Mouse (Mus musculus) MEL (cell line): ENCODE results near the gene Klk1. TPM values are rescaled to one million over a fixed set of nuclear protein-coding genes. Genes with fewer than 3 reads are reported as not detected.

Source experiments
- DNase-seq: peaks from one replicate; pipeline ENCODE4 v3.0.0; 2011; ENCODE audit warnings: low read depth, low spot score
- H3K27ac ChIP-seq: 2 replicates; pipeline ENCODE4 v1.5.1; 2012; ENCODE audit warnings: low read depth, mild to moderate bottlenecking, control low read depth, low read length, moderate library complexity; ENCODE audit not compliant: control insufficient read depth
- H3K27me3 ChIP-seq, 2 experiments: fragments of 150-350 bp in 1 of 2; sonication (generic) in 1 of 2; 2 replicates each; pipeline ENCODE4 v1.6.1; 2012; ENCODE audit warnings: low read length in 2 of 2, mild to moderate bottlenecking in 2 of 2, improper control_type of control experiment in 1 of 2, moderate library complexity in 1 of 2; ENCODE audit not compliant: insufficient read depth in 2 of 2, control insufficient read depth in 1 of 2
- H3K36me3 ChIP-seq, 2 experiments: 2 replicates each; pipeline ENCODE4 v1.6.1; 2012 to 2014; ENCODE audit warnings: low read length in 2 of 2, improper control_type of control experiment in 1 of 2, inconsistent platforms in 1 of 2, mild to moderate bottlenecking in 1 of 2; ENCODE audit not compliant: insufficient read depth in 2 of 2, control insufficient read depth in 1 of 2
- H3K4me1 ChIP-seq, 2 experiments: fragments of 150-350 bp in 1 of 2; sonication (generic) in 1 of 2; 2 replicates each; pipeline ENCODE4 v1.6.1; 2012; ENCODE audit warnings: low read length in 2 of 2, improper control_type of control experiment in 1 of 2, mild to moderate bottlenecking in 1 of 2; ENCODE audit not compliant: insufficient read depth in 2 of 2, control insufficient read depth in 1 of 2
- H3K4me3 ChIP-seq, 2 experiments: fragments of 150-350 bp in 1 of 2; sonication (generic) in 1 of 2; 2 replicates each; pipeline ENCODE4 v1.5.1; 2012; ENCODE audit warnings: low read depth in 2 of 2, low read length in 2 of 2, mild to moderate bottlenecking in 2 of 2, moderate library complexity in 2 of 2, control low read depth in 1 of 2, improper control_type of control experiment in 1 of 2; ENCODE audit not compliant: control insufficient read depth in 1 of 2, insufficient read depth in 1 of 2
- H3K79me2 ChIP-seq: 2 replicates; pipeline ENCODE4 v1.6.1; 2012; ENCODE audit warnings: mild to moderate bottlenecking, low read length, moderate library complexity; ENCODE audit not compliant: control insufficient read depth, poor library complexity, insufficient read depth
- H3K9ac ChIP-seq: 2 replicates; pipeline ENCODE4 v1.6.1; 2012; ENCODE audit warnings: low read depth, mild to moderate bottlenecking, control low read depth, low read length, moderate library complexity; ENCODE audit not compliant: control insufficient read depth, poor library complexity, severe bottlenecking
- H3K9me3 ChIP-seq: fragments of 150-350 bp; sonication (generic); replicated peaks from 2 replicates; pipeline ENCODE4 v1.6.1; 2012; ENCODE audit warnings: mild to moderate bottlenecking, low read length, improper control_type of control experiment, moderate library complexity; ENCODE audit not compliant: insufficient read depth
- BHLHE40 ChIP-seq: IDR thresholded peaks from 2 replicates; pipeline ENCODE4 v1.6.1; 2012; ENCODE audit warnings: low read depth, mild to moderate bottlenecking, inconsistent platforms, low read length, improper control_type of control experiment, borderline replicate concordance
- CHD1 ChIP-seq: IDR thresholded peaks from 2 replicates; pipeline ENCODE4 v1.6.1; 2012; ENCODE audit warnings: low read depth, mild to moderate bottlenecking, inconsistent platforms, low read length, improper control_type of control experiment
- CHD2 ChIP-seq: IDR thresholded peaks from 2 replicates; pipeline ENCODE4 v1.6.1; 2011; ENCODE audit warnings: low read length, improper control_type of control experiment
- E2F4 ChIP-seq: IDR thresholded peaks from 2 replicates; pipeline ENCODE4 v1.6.1; 2011; ENCODE audit warnings: low read depth, low read length, improper control_type of control experiment, borderline replicate concordance
- ELF1 ChIP-seq: IDR thresholded peaks from 2 replicates; pipeline ENCODE4 v1.6.1; 2014; ENCODE audit warnings: low read depth, mild to moderate bottlenecking, inconsistent platforms, low read length, improper control_type of control experiment, moderate library complexity
- HCFC1 ChIP-seq: IDR thresholded peaks from 2 replicates; pipeline ENCODE4 v1.6.1; 2012; ENCODE audit warnings: low read depth, mild to moderate bottlenecking, inconsistent platforms, low read length, improper control_type of control experiment, moderate library complexity
- MAX ChIP-seq: IDR thresholded peaks from 2 replicates; pipeline ENCODE4 v1.6.1; 2011; ENCODE audit warnings: low read length, improper control_type of control experiment
- MXI1 ChIP-seq: IDR thresholded peaks from 2 replicates; pipeline ENCODE4 v1.6.1; 2011; ENCODE audit warnings: mild to moderate bottlenecking, low read depth, low read length, improper control_type of control experiment
- MYC ChIP-seq: IDR thresholded peaks from 2 replicates; pipeline ENCODE4 v1.6.1; 2011; ENCODE audit warnings: low read depth, mild to moderate bottlenecking, low read length, improper control_type of control experiment, moderate library complexity
- NELFE ChIP-seq: IDR thresholded peaks from 2 replicates; pipeline ENCODE4 v1.6.1; 2011; ENCODE audit warnings: low read depth, low read length, improper control_type of control experiment
- POLR2A ChIP-seq, 2 experiments: IDR thresholded peaks; 2 replicates each; pipeline ENCODE4 v1.6.1; 2011 to 2012; ENCODE audit warnings: low read length in 2 of 2, mild to moderate bottlenecking in 2 of 2, control low read depth in 1 of 2, improper control_type of control experiment in 1 of 2, low read depth in 1 of 2, moderate library complexity in 1 of 2; ENCODE audit not compliant: control insufficient read depth in 1 of 2, insufficient read depth in 1 of 2, poor library complexity in 1 of 2
- POLR2AphosphoS2 ChIP-seq: IDR thresholded peaks from 2 replicates; pipeline ENCODE4 v1.6.1; 2011; ENCODE audit warnings: low read length, improper control_type of control experiment
- RAD21 ChIP-seq: IDR thresholded peaks from 2 replicates; pipeline ENCODE4 v1.6.1; 2011; ENCODE audit warnings: mild to moderate bottlenecking, low read depth, low read length, improper control_type of control experiment
- RCOR1 ChIP-seq: IDR thresholded peaks from 2 replicates; pipeline ENCODE4 v1.6.1; 2012; ENCODE audit warnings: low read depth, mild to moderate bottlenecking, inconsistent platforms, low read length, improper control_type of control experiment
- SIN3A ChIP-seq: IDR thresholded peaks from 2 replicates; pipeline ENCODE4 v1.6.1; 2012; ENCODE audit warnings: low read length, improper control_type of control experiment, inconsistent platforms
- TAL1 ChIP-seq: IDR thresholded peaks from 2 replicates; pipeline ENCODE4 v1.6.1; 2012; ENCODE audit warnings: mild to moderate bottlenecking, inconsistent platforms, low read length, moderate library complexity, mixed read lengths
- TBP ChIP-seq: IDR thresholded peaks from 2 replicates; pipeline ENCODE4 v1.8.0; 2011; ENCODE audit warnings: low read depth, low read length, improper control_type of control experiment
- TCF12 ChIP-seq: IDR thresholded peaks from 2 replicates; pipeline ENCODE4 v1.6.1; 2014; ENCODE audit warnings: low read depth, mild to moderate bottlenecking, inconsistent platforms, low read length, improper control_type of control experiment, moderate library complexity
- UBTF ChIP-seq: IDR thresholded peaks from 2 replicates; pipeline ENCODE4 v1.6.1; 2012; ENCODE audit warnings: low read depth, mild to moderate bottlenecking, inconsistent platforms, low read length, improper control_type of control experiment, moderate library complexity, borderline replicate concordance; ENCODE audit not compliant: insufficient read depth
- USF1 ChIP-seq: IDR thresholded peaks from 2 replicates; pipeline ENCODE4 v1.6.1; 2014; ENCODE audit warnings: low read depth, mild to moderate bottlenecking, inconsistent platforms, low read length, improper control_type of control experiment, moderate library complexity
- ZC3H11A ChIP-seq: IDR thresholded peaks from 2 replicates; pipeline ENCODE4 v1.6.1; 2012; ENCODE audit warnings: low read depth, mild to moderate bottlenecking, inconsistent platforms, low read length, improper control_type of control experiment
- ZMIZ1 ChIP-seq: IDR thresholded peaks from 2 replicates; pipeline ENCODE4 v1.6.1; 2012; ENCODE audit warnings: low read depth, mild to moderate bottlenecking, inconsistent platforms, low read length, improper control_type of control experiment, moderate library complexity
- ZNF384 ChIP-seq: IDR thresholded peaks from 2 replicates; pipeline ENCODE4 v1.6.1; 2012; ENCODE audit warnings: low read depth, mild to moderate bottlenecking, inconsistent platforms, low read length, improper control_type of control experiment
- polyA plus RNA-seq, 2 experiments: library from polyadenylated mRNA; stranded (reverse) in 1 of 2; unstranded in 1 of 2; fragments of >175 nt in 1 of 2; fragments of >200 nt in 1 of 2; gene quantifications; 2 replicates each; pipeline versions ENCODE4 v1.2.1 to v1.2.4; 2012; ENCODE audit warnings: low replicate concordance in 2 of 2, low read depth in 1 of 2; ENCODE audit not compliant: insufficient read length in 2 of 2, insufficient read depth in 1 of 2, missing spikeins in 1 of 2
- total RNA-seq: library from RNA; depleted of rRNA; stranded (reverse); fragments of 300-350 nt; gene quantifications from 2 replicates; pipeline ENCODE4 v1.2.3, GENCODE M21; 2012

Klk1 gene
- total and polyA plus RNA-seq, 3 experiments, result not detected

GRCm38 (mm10) chr7:44246055-44246983 is 21.2 kb downstream of the Klk1 start, which contains the start of the genes 1700028J19Rik and 2410002F23Rik (continued):
- TF ChIP-seq POLR2A (IDR thresholded peaks at IDR 0.05; ENCODE audit: control insufficient read depth in 1 of 2, insufficient read depth in 1 of 2, low read depth in 1 of 2, low read length in 2 of 2, poor library complexity in 1 of 2), result peak; percentile 99
- peak; percentile 86 for TF ChIP-seq HCFC1
- peak; percentile 99 for TF ChIP-seq NELFE
- TF ChIP-seq TBP, result peak; percentile 98
- peak; percentile 82 for TF ChIP-seq ELF1
- 0 out of 2 replicates have a peak, but pooled peaks have one; percentile 17 for TF ChIP-seq TCF12

GRCm38 (mm10) chr7:44246984-44247470 is 21.9 kb downstream of the Klk1 start:
- TF ChIP-seq ZC3H11A (no peak), SIN3A (no peak; the same call in none of the 2 replicates), UBTF (no peak), MXI1 (peak; percentile 96), TAL1 (no peak), BHLHE40 (no peak), HCFC1 (peak; percentile 32; the same call in 1 of the 2 replicates), MYC (peak; percentile 96), RCOR1 (no peak), ZMIZ1 (no peak), CHD1 (0 out of 2 replicates have a peak, but pooled peaks have one; percentile 23), RAD21 (no peak), POLR2AphosphoS2 (no peak), USF1 (no peak), ZNF384 (peak; percentile 92), MAX (peak; percentile 93), E2F4 (no peak), CHD2 (no peak)
- DNase-seq, result peak; percentile 76
- Histone ChIP-seq H3K9me3 (no peaks in the 10 kb centered on the region), H3K9ac (peak overlapping the region; percentile 79), H3K36me3 (peaks cover 12 to 15% of the 10 kb centered on the region in 2 experiments), H3K27me3 (no peaks in the 10 kb centered on the region), H3K27ac (peak overlapping the region; percentile 64), H3K4me3 (peak overlapping the region; percentile 67 to 74), H3K4me1 (peaks cover 0 to 15% of the 10 kb centered on the region in 2 experiments; a peak in 2 of 4 replicates), H3K79me2 (peaks cover 27% of the 10 kb centered on the region)
